Mouse (Mus musculus): ENCODE data around the gene Gnai2. TPM values are rescaled to one million over a fixed set of nuclear protein-coding genes. Genes with fewer than 3 reads are reported as not detected.

The Gnai2 gene
- polyA plus RNA-seq, 1 experiment from 2014 or later: 332 TPM

DNA sequence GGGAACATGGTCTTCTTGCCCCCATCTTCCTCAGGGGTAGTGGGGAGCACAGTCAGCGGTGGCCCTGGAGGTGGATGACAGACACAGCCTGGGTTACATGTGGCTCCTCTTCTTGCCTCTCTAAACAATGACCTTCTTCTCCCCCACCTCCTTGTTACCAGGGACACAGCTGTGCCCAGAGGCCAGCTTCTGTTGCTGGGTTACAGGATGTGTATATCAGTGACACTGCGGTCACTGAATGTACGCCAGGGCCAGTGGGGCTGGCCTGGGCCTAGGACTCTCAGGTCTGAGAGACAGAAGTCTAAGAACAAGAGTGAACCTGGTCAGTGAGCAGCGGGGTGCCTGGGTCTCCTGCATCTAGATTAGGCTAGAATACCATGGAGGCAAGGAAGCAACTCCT, 20.1 kb downstream of the Gnai2 start:
- no peak for ATAC-seq (ENCODE audit: low FRiP score, low read depth)
- H3K36me3 ChIP-seq: peaks cover 52% of the 10 kb centered on the region

DNA sequence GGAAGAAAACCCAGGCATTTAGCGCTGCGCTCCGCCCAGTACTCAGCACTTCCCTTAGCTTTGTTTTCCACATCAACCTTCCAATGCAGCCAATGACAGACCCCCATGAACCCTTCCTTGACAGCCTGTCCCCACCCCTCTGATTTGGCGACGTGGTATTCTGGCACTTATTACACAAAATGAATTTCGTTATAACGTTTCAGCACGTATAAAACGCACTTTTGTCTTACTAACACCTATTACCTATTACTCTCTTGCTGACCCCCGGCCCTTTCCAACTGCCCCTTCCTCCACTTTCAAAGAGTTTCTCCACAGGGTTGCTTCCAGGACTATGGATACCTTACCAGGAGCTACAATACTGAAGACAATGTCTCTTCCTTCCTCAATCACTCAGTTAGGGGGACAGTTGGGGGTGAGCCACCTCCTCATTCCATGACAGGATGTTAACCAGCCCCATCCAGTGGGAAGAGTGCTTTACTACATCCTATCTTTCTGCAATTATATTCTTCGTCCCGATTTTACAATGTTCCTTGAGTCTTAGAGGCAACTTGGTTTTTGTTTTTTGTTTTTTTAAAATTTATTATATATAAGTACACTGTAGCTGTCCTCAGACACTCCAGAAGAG, 22.1 kb downstream of the Gnai2 start:
- ATAC-seq (ENCODE audit: low FRiP score, low read depth): peak; percentile 1; the same call in 1 of the 2 replicates
- H3K9ac ChIP-seq: 0 out of 2 replicates have a peak overlapping the region, but pooled peaks have one; percentile 29
- WGBS: 8% methylated on average over 12 of the region's 12 CpGs

More for the DNA sequence above, 20.1 kb downstream of the Gnai2 start:
- Histone ChIP-seq H3K9me3 (no peaks in the 10 kb centered on the region), H3K9ac (no peak overlapping the region), H3K4me2 (no peak overlapping the region), H3K27me3 (no peaks in the 10 kb centered on the region), H3K4me3 (no peak overlapping the region), H3K27ac (replicated peaks) (no peak overlapping the region), H3K4me1 (replicated peaks) (peaks cover 37% of the 10 kb centered on the region)
- WGBS: 41% methylated on average over 4 of the region's 4 CpGs

DNA sequence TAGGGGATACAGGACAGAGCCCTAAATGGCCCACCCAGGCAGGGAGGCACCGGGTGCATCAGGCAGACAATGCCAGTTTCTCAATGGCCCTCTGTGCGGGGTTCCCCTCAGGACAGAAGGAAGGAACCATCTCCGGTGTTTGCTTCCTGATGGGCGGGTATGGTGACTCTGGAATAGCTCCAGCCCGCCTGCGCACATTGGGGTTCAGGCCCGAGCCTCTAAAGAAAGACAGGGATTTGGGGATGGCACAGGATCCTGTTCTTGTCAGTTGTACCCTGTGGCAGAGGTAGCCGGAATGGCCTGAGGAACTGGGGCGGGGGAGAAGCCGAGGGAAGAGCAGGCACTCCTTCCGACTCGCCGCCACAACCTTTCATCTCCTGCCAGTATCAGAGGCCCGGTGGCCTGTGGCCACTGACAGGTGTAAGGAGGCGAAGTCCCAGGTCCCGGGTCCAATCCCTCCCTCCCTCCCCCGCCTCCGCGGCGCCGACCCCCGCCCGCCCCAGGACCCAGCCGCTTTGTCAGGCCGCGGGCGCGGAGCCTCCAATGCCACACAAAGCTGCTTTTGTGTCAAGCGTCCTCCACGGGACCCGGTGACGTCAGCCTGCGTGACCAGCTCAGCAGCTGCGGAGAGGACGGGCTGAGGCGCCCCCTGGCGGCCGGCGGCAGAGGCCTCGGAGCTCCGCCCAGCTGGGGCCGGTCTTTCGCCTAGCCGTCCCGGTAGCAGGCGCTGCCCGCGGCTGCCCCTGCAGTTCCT, 22.8 kb downstream of the Gnai2 start:
- Histone ChIP-seq H3K9me3 (no peaks in the 10 kb centered on the region), H3K27me3 (no peaks in the 10 kb centered on the region), H3K9ac (peak overlapping the region; percentile 54), H3K36me3 (peaks cover 28% of the 10 kb centered on the region), H3K4me2 (peak overlapping the region; percentile 66), H3K4me3 (peak overlapping the region; percentile 32), H3K27ac (replicated peaks) (peak overlapping the region; percentile 94), H3K4me1 (replicated peaks) (peaks cover 27% of the 10 kb centered on the region)
- WGBS: 2% methylated on average over 34 of the region's 48 CpGs
- peak; percentile 95 for ATAC-seq (ENCODE audit: low FRiP score, low read depth)

More for the DNA sequence above, 22.1 kb downstream of the Gnai2 start:
- peak overlapping the region; percentile 94 for H3K27ac ChIP-seq (replicated peaks)
- no peaks in the 10 kb centered on the region for H3K27me3 ChIP-seq
- H3K4me3 ChIP-seq: peak overlapping the region; percentile 32
- peaks cover 21% of the 10 kb centered on the region for H3K4me1 ChIP-seq (replicated peaks)
- peak overlapping the region; percentile 66 for H3K4me2 ChIP-seq
- H3K36me3 ChIP-seq: peaks cover 35% of the 10 kb centered on the region
- no peaks in the 10 kb centered on the region for H3K9me3 ChIP-seq

DNA sequence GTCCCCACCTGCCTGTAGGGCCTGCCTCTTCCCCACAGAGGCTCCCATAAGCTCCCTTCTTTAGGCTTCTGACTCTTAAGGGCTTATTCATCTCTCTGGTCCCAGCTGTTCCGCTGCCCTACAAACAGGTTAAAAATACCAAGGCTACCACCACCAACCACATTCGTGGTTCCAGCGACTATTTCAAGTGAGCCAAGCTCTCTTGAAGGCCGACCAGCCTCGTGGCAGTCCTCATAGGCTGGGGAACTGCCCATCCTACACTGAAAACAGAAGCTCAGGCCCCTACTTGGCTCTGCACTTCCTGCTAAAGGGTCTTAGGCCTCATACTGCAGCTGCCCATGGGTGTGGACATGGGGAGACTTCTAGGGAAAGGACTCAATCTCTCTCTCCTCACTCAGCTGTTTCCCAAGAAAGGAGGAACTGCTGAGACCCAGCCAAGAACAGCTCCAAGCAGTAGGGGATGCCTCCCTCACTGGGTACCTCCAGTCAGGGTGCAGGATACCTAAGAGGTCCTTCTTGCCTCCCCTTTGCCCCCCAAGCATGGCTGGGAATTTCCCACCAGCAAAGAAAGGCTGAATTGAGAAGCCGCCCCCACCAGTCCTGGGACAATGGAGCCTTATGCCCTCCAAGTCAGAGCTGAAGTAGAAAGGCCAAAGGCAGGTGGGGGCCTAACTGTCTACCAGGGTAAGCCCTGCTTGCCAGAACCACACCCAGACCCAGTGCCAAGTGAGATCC, 23.5 kb downstream of the Gnai2 start:
- Histone ChIP-seq H3K4me3 (peak overlapping the region; percentile 32), H3K4me1 (replicated peaks) (peaks cover 27% of the 10 kb centered on the region), H3K36me3 (peaks cover 24% of the 10 kb centered on the region), H3K4me2 (peak overlapping the region; percentile 66), H3K27me3 (no peaks in the 10 kb centered on the region), H3K27ac (replicated peaks) (peak overlapping the region; percentile 94), H3K9ac (peak overlapping the region; percentile 54), H3K9me3 (no peaks in the 10 kb centered on the region)
- no peak; the same call in 1 of the 2 replicates for ATAC-seq (ENCODE audit: low FRiP score, low read depth)
- 69% methylated on average over 6 of the region's 6 CpGs for WGBS

DNA sequence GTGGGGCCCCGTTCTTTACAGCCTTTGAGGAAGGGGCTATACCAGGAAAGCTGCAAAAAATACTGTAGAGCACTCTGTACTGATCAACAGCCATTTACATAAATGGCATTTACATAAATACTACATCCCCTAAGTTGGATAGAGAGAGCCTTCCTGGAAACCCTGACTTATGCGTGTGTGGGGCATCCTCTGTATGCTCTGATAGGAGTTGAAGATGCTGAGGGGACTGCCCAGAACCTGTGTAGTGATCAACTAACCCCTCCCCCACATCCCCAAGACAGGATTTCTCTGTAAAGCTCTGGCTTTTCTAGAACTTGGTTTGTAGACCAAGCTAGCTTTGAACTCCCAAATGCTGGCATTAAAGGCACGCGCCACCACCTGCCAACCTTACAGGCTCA, 25.7 kb downstream of the Gnai2 start:
- no peak overlapping the region for H3K4me3 ChIP-seq
- H3K9ac ChIP-seq: no peak overlapping the region
- WGBS: 67% methylated on average over 4 of the region's 4 CpGs
- no peaks in the 10 kb centered on the region for H3K9me3 ChIP-seq
- peaks cover 6% of the 10 kb centered on the region; the same call in 1 of the 2 replicates for H3K36me3 ChIP-seq
- no peak for ATAC-seq (ENCODE audit: low FRiP score, low read depth)
- no peak overlapping the region for H3K27ac ChIP-seq (replicated peaks)
- no peaks in the 10 kb centered on the region for H3K27me3 ChIP-seq
- H3K4me1 ChIP-seq (replicated peaks): peaks cover 32% of the 10 kb centered on the region
- H3K4me2 ChIP-seq: no peak overlapping the region

DNA sequence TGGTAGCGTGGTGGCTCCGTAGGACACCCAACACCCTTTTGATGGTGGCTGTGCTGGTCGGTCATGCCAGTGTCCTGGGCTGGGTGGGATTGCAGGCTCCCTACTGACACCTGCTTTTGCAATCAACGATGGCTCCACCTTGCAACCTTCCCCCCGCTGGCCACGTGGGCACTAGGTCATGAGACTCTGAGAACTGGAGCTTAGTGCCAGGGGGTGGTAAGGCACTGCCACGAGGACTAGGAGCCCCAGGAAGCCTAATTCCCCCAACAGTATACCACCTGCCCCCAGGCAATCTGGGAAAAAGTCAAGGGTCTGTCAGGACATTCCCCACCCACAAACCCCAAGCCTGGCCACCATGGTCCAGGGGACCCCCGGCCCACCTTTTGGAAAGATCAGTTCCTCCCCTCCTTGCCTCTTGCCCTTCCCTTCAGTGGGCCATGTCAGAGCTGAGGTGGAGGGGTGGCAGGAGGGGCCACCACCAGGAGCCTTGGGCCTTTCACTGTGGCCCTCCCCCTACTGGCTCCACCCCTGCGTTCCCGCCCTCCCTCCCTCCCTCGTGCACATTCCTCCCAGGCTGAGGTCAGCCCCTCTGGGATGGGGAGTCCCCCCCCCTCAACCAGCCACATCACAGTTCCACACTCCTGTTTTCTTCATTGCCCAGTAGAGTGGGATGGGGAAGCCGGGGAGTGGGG, 26.3 kb downstream of the Gnai2 start, which contains the start of gene Sema3b:
Sema3b (minus strand) TSS at position 489 of the 692 bp plus-strand sequence.
- Histone ChIP-seq H3K9me3 (no peaks in the 10 kb centered on the region), H3K27ac (replicated peaks) (no peak within 1 kb of the TSS), H3K9ac (no peak within 1 kb of the TSS), H3K4me1 (replicated peaks) (peaks cover 34% of the 10 kb centered on the region), H3K4me3 (no peak within 1 kb of the TSS), H3K4me2 (no peak within 1 kb of the TSS), H3K27me3 (no peaks in the 10 kb centered on the region), H3K36me3 (peaks cover 1% of the 10 kb centered on the region; the same call in 1 of the 2 replicates)
- ATAC-seq (ENCODE audit: low FRiP score, low read depth): no peak
- WGBS: 42% methylated on average over 12 of the region's 12 CpGs

DNA sequence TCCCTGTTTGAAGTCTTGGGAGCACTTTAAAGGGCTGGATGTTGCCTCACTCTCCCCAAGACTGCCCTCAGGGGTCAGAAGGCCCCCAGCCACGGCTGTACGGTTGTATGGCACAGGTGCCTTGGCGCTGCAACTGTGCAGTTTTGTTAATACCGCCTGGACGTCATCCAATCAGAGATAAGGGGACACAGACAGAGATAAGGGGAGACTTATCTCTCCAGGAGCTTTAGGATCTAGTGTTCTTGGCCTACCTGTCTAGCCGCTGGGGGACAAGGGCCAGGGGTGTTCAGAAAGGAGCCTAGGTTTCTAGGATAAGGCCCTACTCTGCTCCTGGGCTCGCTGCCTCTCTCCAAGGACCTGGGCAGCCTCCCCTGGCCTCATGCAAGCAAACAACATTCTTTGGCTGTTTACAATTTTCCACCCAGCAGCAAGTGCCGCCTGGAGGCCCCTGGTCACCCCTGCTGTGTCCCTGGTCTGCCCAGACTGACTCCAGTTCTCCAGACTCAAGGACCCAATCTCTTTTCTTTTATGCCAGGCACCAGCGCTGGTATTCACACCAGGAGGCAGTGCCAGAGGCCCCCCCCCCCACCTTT, 27.4 kb downstream of the Gnai2 start:
- Histone ChIP-seq H3K4me3 (no peak overlapping the region), H3K36me3 (no peaks in the 10 kb centered on the region), H3K9ac (no peak overlapping the region), H3K4me1 (replicated peaks) (peaks cover 29% of the 10 kb centered on the region), H3K4me2 (no peak overlapping the region), H3K9me3 (no peaks in the 10 kb centered on the region), H3K27ac (replicated peaks) (no peak overlapping the region), H3K27me3 (no peaks in the 10 kb centered on the region)
- ATAC-seq (ENCODE audit: low FRiP score, low read depth): no peak
- 57% methylated on average over 9 of the region's 9 CpGs for WGBS

DNA sequence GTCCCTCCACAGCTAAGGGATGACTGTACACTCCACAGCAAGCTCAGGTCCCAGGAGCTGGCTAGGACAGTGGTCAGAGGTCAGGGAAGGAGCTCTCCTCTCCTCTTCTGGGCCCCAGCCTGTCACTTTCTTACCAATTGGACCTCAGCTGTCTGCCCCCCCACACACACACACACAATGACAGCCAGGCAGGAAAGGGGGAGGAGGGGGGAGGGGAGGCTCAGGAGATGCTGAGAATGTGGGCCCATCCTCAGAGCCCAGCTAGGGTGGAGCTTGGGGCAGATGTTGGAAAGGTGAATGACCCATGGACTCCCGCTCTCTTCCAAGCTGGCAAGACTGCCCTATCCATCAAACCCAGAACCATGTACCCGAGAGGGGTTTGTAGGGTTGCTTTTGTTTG, 28.1 kb downstream of the Gnai2 start:
- H3K36me3 ChIP-seq: no peaks in the 10 kb centered on the region
- H3K9me3 ChIP-seq: no peaks in the 10 kb centered on the region
- no peak overlapping the region for H3K27ac ChIP-seq (replicated peaks)
- H3K9ac ChIP-seq: no peak overlapping the region
- 59% methylated on average over 2 of the region's 2 CpGs for WGBS
- H3K4me1 ChIP-seq (replicated peaks): peaks cover 28% of the 10 kb centered on the region
- no peaks in the 10 kb centered on the region for H3K27me3 ChIP-seq
- no peak overlapping the region for H3K4me3 ChIP-seq
- ATAC-seq (ENCODE audit: low FRiP score, low read depth): no peak
- 0 out of 2 replicates have a peak overlapping the region, but pooled peaks have one; percentile 6 for H3K4me2 ChIP-seq

DNA sequence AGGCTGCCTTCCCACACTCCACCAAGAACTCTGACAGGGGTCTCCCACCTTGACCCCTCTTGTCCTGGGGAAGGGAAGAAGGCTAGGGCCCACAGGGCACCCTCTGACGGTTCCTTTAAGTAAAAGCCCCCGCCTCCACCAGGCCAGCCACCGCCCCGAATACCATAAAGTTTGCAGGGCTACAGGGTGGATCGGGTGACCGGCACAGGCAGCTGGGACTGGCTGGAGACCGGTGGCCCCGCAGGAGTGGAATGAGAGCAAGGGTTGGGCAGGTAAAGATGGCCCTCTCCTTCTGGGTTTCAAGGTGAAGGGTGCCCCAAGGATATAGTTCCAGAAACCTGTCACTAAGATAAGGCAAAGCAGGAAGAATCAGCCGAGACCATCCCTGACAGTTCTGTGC, 28.6 kb downstream of the Gnai2 start:
- Histone ChIP-seq H3K36me3 (no peaks in the 10 kb centered on the region), H3K9ac (no peak overlapping the region), H3K4me1 (replicated peaks) (peaks cover 23% of the 10 kb centered on the region), H3K27ac (replicated peaks) (no peak overlapping the region), H3K4me3 (no peak overlapping the region), H3K4me2 (0 out of 2 replicates have a peak overlapping the region, but pooled peaks have one; percentile 6), H3K9me3 (no peaks in the 10 kb centered on the region), H3K27me3 (no peaks in the 10 kb centered on the region)
- ATAC-seq (ENCODE audit: low FRiP score, low read depth): no peak
- WGBS: 24% methylated on average over 9 of the region's 9 CpGs

DNA sequence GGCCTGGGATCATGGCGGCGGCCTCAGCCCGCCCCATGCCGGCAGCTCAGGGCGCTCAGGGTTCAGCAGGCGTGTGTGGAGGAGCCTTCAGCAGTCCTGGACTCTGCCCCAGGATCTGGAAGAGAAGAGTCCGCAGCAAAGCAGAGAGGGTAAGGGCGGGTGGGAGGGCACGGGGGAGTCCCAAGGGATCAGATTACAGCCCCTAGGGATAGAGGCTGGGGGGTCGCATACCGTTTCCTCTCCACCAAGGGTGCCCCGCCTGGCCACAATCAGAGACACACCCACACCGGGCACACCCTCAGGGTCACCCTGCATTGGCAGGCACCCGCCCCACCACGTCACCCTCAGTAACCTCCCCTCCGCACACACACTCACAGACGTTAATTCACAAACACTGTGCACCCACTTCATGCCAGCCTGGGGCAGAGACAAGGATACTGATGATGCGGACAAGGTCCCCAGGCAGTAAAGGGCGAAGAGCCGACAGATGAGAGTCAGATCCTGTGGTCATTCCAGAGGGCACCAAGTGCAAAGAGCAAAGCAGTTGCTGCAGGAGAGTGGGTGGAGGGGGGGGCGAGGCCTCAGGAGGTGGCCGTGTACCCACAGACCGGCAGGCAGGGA, 30.0 kb downstream of the Gnai2 start:
- Histone ChIP-seq H3K4me3 (no peak overlapping the region), H3K27ac (replicated peaks) (no peak overlapping the region), H3K27me3 (no peaks in the 10 kb centered on the region), H3K4me1 (replicated peaks) (peaks cover 19% of the 10 kb centered on the region), H3K36me3 (no peaks in the 10 kb centered on the region), H3K9ac (no peak overlapping the region), H3K9me3 (no peaks in the 10 kb centered on the region), H3K4me2 (0 out of 2 replicates have a peak overlapping the region, but pooled peaks have one; percentile 18)
- 36% methylated on average over 23 of the region's 23 CpGs for WGBS
- no peak for ATAC-seq (ENCODE audit: low FRiP score, low read depth)

DNA sequence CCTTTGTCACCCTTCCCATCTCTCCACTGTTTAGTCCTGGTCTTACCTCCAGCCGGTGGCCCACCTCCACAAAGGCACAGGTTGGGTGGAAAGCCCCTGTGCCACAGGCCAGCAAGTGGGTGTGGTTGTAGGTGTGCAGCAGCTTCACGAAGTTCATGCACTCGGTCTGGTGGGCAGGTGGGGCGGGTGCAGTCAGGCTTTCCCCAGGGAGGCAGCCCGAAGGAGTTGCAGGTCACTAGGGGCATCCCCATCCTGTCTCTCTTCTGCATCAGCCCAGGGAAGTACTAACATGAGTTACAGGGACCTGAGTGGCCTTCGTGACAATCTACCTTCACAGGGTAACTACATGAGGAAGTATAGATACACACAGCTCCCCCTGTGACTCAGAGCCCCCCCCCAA, 31.9 kb downstream of the Gnai2 start:
- H3K4me3 ChIP-seq: no peak overlapping the region
- ATAC-seq (ENCODE audit: low FRiP score, low read depth): no peak
- H3K36me3 ChIP-seq: no peaks in the 10 kb centered on the region
- no peak overlapping the region for H3K4me2 ChIP-seq
- no peak overlapping the region for H3K27ac ChIP-seq (replicated peaks)
- H3K4me1 ChIP-seq (replicated peaks): peaks cover 19% of the 10 kb centered on the region
- H3K9ac ChIP-seq: no peak overlapping the region
- WGBS: 85% methylated on average over 6 of the region's 6 CpGs
- no peaks in the 10 kb centered on the region for H3K9me3 ChIP-seq
- no peaks in the 10 kb centered on the region for H3K27me3 ChIP-seq
